Mouse (Mus musculus) spleen, adult 2 months (tissue): ENCODE results near the gene Smim11. TPM values are rescaled to one million over a fixed set of nuclear protein-coding genes. Genes with fewer than 3 reads are reported as not detected.

Experiments
- DNase-seq, 2 experiments: peaks; one replicate each; pipeline versions ENCODE4 v3.0.0 to v3.0.0-alpha.2; 2012 to 2021; ENCODE audit warnings: low spot score in 2 of 2, low read depth in 1 of 2
- H3K27ac ChIP-seq: fragments of 200-500 bp; 2 replicates; pipeline ENCODE4 v1.5.1; 2012; ENCODE audit warnings: low read length, inconsistent platforms; ENCODE audit not compliant: insufficient read depth
- H3K27me3 ChIP-seq: fragments of 200-500 bp; 2 replicates; pipeline ENCODE4 v1.6.1; 2012; ENCODE audit warnings: mild to moderate bottlenecking, moderate library complexity, low read length, inconsistent platforms; ENCODE audit not compliant: control insufficient read depth, insufficient read depth
- H3K36me3 ChIP-seq: fragments of 200-500 bp; 2 replicates; pipeline ENCODE4 v1.6.1; 2012; ENCODE audit warnings: mild to moderate bottlenecking, low read length, inconsistent platforms; ENCODE audit not compliant: control insufficient read depth, insufficient read depth
- H3K4me1 ChIP-seq: fragments of 200-500 bp; 2 replicates; pipeline ENCODE4 v1.6.1; 2011; ENCODE audit warnings: inconsistent platforms; ENCODE audit not compliant: control insufficient read depth, insufficient read depth, insufficient read length
- H3K4me3 ChIP-seq: fragments of 200-500 bp; 2 replicates; pipeline ENCODE4 v1.5.1; 2011; ENCODE audit warnings: mild to moderate bottlenecking, inconsistent platforms; ENCODE audit not compliant: insufficient read depth, insufficient read length; ENCODE audit errors: extremely low read depth
- CTCF ChIP-seq: fragments of 200-500 bp; IDR thresholded peaks from 2 replicates; pipeline ENCODE4 v1.5.1; 2011; ENCODE audit warnings: mild to moderate bottlenecking, inconsistent platforms; ENCODE audit not compliant: insufficient read depth, insufficient read length, insufficient replicate concordance; ENCODE audit errors: extremely low read depth
- POLR2A ChIP-seq: fragments of 200-500 bp; IDR thresholded peaks from 2 replicates; pipeline ENCODE4 v1.6.1; 2011; ENCODE audit warnings: low read depth, low read length, inconsistent platforms
- WGBS: fragments of 180-500 bp; shearing (Covaris S2); methylation state at CpG from one replicate; pipeline ENCODE4 v1.1.7; 2018; 5-methylcytosine and 5-hydroxymethylcytosine counted together
- polyA plus RNA-seq: library from polyadenylated mRNA; depleted of rRNA; stranded (reverse); fragments of >200 nt; gene quantifications from 2 replicates; pipeline ENCODE4 v1.2.3, GENCODE M21; 2012; rRNA removed

Smim11 gene
- polyA plus RNA-seq, result 10.8 and 12.0 TPM in 2 replicates

DNA sequence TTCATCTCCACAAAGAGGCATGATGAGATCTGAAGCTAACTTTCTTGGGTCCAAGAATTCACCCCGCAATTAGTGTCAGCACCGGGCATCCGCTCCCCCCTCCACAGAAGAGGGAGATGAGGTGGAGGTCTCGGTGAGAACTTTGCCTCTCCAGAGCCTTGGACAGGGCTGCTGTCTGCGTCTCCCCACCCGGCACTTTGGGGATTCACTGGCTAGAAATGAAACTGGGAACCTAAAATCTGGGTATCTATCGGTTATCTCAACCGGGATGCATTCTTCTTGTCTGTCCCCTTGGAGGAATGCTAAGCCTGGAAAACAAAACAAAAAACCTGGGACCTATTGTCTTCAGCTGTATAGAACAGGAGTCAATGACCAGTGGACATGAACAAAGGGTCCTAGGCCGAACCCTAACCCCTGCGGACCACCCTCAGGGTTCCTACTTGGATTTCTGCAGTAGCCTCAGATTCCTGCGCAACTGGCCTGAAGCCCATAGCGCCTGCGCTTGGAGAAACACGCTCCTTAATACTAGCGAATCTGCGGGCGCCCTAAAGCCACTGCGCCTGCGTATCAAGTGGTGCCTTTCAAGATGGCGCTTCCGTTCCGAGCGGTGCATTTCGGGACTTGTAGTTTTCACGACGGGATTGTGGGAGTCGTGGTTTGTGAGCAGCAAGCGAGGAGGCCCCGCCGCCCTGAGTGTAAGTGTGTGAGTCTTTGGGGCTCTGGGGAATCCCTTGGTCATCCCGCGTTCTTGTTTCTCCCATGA, at the start of gene Smim11:
Gene Smim11 (plus strand): TSS at position 638 of the 763 bp plus-strand sequence.
- Histone ChIP-seq H3K4me3 (peak within 1 kb of the TSS; percentile 68), H3K36me3 (peaks cover 2% of the 10 kb centered on the region; the same call in 1 of the 2 replicates), H3K27me3 (no peaks in the 10 kb centered on the region), H3K27ac (no peak within 1 kb of the TSS), H3K4me1 (peaks cover 10% of the 10 kb centered on the region; the same call in 1 of the 2 replicates)
- TF ChIP-seq POLR2A, result peak; percentile 25; the same call in 1 of the 2 replicates
- no peak for TF ChIP-seq CTCF
- peak; percentile 89 to 93 for DNase-seq
- WGBS, result 9% methylated on average over 32 of the region's 32 CpGs

DNA sequence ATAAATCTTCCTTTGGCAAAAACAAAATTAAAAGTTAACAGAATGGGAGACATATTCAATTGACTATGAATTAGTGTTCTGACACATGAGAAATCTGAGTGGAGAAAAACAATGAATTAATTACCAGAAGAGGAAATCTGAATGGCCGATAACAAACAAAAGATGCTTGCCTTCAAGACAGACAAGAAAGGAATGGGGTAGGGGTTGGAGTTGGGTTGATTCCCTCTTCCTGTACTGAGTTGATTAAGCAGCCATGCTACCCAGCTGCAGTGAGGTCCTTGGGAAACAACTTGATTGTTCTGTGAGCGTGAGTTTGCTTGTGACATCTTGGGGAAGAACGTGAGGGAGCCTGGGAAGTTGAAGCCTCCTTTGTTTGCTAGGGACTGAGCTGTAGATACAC, 46.8 kb upstream of the Smim11 start:
- Histone ChIP-seq H3K4me3 (no peak overlapping the region), H3K36me3 (no peaks in the 10 kb centered on the region), H3K27ac (no peak overlapping the region), H3K27me3 (no peaks in the 10 kb centered on the region), H3K4me1 (no peaks in the 10 kb centered on the region)
- TF ChIP-seq POLR2A (no peak), CTCF (no peak)
- WGBS, result 85% methylated on average over 3 of the region's 3 CpGs
- DNase-seq, result no peak

DNA sequence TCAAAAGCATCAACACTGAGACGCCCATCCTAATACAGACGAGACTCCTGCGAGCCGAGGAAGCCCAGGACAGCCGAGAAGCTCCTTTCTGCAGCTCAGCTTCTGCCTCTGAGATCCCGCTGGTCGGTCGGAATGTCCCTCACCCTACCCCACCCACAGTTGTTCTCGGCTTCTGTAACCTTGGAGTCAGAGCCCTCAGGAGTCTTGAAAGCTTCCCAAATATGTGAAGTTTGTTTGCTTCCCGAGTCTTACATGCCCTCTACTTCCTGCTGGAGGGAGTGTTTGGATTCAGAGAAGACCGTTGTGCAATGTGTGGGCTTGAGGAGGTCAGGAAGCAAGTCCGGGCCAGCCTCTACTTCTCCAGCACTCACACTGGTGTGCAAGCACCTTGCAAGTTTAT, 33.2 kb upstream of the Smim11 start:
- Histone ChIP-seq H3K36me3 (no peaks in the 10 kb centered on the region), H3K27me3 (no peaks in the 10 kb centered on the region), H3K4me3 (no peak overlapping the region), H3K27ac (no peak overlapping the region), H3K4me1 (no peaks in the 10 kb centered on the region)
- TF ChIP-seq POLR2A (no peak), CTCF (no peak)
- 72% methylated on average over 12 of the region's 12 CpGs for WGBS
- no peak for DNase-seq

DNA sequence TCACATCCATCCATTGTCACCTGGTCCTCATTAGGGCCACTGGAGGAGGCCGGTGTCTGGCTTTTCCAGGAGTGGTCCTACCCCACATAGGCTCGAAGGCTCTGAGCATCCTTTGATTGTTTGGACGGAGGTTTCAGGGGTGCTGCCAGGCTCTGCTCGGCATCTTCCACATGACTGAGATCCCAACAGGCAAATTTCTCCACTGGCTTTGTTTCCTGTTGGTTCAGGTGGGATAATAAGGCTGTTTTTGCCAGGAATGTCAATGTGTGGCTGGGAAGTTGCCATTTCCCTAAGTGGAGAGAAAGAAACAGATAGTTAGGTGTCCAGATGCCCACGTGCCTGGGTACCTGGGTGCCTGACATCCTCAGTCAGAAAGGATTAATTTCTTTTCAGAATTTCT, 26.6 kb upstream of the Smim11 start:
- WGBS, result 78% methylated on average over 5 of the region's 5 CpGs
- no peaks in the 10 kb centered on the region; the same call in 1 of the 2 replicates for H3K27me3 ChIP-seq
- H3K36me3 ChIP-seq, result no peaks in the 10 kb centered on the region

DNA sequence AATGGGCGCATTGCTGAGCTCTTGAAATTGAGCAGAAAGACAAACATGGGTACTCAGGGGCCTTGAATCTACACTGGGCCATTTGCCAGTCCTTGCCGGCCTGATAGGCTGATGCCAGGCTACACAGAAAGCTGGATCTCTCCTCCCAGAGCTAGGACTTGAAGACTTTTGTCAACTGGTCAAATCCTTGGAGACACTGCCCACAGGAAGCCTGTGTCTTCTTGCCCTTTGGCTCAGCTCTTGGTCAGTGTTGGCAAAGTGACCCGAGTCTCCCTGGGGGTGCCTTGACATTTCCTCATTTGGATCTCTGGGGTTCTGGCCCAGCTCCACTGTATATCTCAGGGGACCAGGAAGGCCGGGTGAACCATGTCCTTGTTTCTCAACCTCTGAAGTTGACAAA, 25.6 kb upstream of the Smim11 start:
- DNase-seq, result no peak
- Histone ChIP-seq H3K27ac (no peak overlapping the region), H3K4me3 (no peak overlapping the region), H3K27me3 (no peaks in the 10 kb centered on the region; the same call in 1 of the 2 replicates), H3K4me1 (no peaks in the 10 kb centered on the region), H3K36me3 (no peaks in the 10 kb centered on the region)
- 81% methylated on average over 4 of the region's 4 CpGs for WGBS
- TF ChIP-seq CTCF (no peak), POLR2A (no peak)

More for the DNA sequence above, 26.6 kb upstream of the Smim11 start:
- Histone ChIP-seq H3K27ac (no peak overlapping the region), H3K4me1 (no peaks in the 10 kb centered on the region), H3K4me3 (no peak overlapping the region)
- no peak for TF ChIP-seq POLR2A
- no peak for TF ChIP-seq CTCF
- DNase-seq, result no peak

DNA sequence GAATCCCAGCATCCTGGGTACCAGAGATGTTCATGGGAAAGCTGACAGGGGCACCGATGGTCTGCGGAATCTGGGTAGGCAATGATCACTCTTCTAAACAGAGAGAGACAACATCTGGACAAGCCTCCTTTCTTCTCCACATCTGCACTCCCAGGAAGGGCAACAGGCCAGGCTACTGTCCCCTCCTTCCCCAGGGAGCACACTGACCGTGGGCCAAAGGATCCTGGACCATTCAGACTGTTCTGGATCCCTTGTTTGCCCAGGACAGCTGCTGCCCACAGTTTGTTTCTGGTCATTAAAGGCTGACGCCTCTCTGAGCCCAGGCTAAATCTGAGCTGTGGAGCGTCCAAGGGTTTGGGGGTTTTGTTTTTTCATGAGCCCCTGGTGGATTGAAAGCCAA, 18.4 kb upstream of the Smim11 start:
- Histone ChIP-seq H3K27me3 (peaks cover 2% of the 10 kb centered on the region; the same call in 1 of the 2 replicates), H3K27ac (no peak overlapping the region), H3K4me3 (no peak overlapping the region), H3K36me3 (no peaks in the 10 kb centered on the region), H3K4me1 (no peaks in the 10 kb centered on the region)
- WGBS, result 81% methylated on average over 5 of the region's 5 CpGs
- TF ChIP-seq CTCF, result no peak
- no peak for DNase-seq

DNA sequence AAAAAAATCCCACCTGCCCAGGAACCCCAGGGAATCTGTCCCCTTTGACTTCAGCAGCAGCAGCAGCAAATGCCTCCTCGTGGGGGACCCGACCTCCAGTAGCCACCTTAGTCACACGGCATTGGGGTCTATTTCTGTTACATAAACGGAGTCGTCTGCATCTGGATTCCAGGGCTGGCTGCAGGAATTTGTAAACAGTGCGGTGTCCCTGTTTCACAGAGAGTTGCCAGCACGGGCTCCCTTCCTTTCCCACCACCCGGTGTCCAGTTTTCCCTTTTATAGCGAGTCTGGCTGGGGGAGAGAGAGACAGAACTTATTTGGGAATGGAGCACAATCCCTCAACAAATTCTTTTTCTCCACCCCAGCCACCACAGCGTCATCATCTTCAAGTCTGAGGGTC, 16.0 kb upstream of the Smim11 start:
- WGBS, result 44% methylated on average over 10 of the region's 10 CpGs
- Histone ChIP-seq H3K4me3 (no peak overlapping the region), H3K4me1 (no peaks in the 10 kb centered on the region), H3K27ac (no peak overlapping the region), H3K27me3 (0 out of 2 replicates have a peak, but pooled peaks cover 2% of the 10 kb centered on the region), H3K36me3 (no peaks in the 10 kb centered on the region)
- DNase-seq, result no peak
- TF ChIP-seq POLR2A (no peak), CTCF (no peak)

DNA sequence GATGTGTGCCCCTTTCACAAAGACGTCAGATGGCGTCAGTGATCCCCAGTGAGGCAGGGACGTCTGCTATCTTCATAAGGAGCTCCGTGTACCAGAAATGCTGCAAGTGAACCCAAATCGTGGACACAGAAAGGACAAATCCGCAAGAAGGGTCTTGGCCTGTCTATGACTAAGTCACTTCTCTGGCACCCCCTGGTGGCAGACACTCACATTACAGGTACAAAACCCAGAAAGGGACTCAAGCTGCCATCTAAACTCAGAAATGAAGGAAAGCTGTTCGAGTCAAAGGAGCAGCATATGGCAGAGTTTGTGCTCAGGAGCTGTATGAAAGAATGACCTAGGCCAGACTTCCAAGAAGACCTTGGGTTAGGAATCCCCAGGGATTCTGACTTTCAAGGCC, 14.5 kb upstream of the Smim11 start:
- 14% methylated on average over 7 of the region's 7 CpGs for WGBS
- TF ChIP-seq POLR2A (no peak), CTCF (peak; percentile 67; the same call in 1 of the 2 replicates)
- Histone ChIP-seq H3K4me1 (no peaks in the 10 kb centered on the region), H3K36me3 (no peaks in the 10 kb centered on the region), H3K27me3 (0 out of 2 replicates have a peak, but pooled peaks cover 2% of the 10 kb centered on the region), H3K4me3 (no peak overlapping the region), H3K27ac (no peak overlapping the region)
- peak; percentile 32 to 71 for DNase-seq
